Mouse (Mus musculus) bone marrow macrophage, adult 2 months (primary cell): ENCODE results near the gene Cadps.

Experiments
- CTCF ChIP-seq: IDR thresholded peaks from 2 replicates; pipeline ENCODE4 v1.5.1; 2012; ENCODE audit warnings: low read depth, mild to moderate bottlenecking, low read length, moderate library complexity
- POLR2A ChIP-seq: IDR thresholded peaks from 2 replicates; pipeline ENCODE4 v1.6.1; 2012; ENCODE audit warnings: mild to moderate bottlenecking, low read depth, low read length, borderline replicate concordance

DNA sequence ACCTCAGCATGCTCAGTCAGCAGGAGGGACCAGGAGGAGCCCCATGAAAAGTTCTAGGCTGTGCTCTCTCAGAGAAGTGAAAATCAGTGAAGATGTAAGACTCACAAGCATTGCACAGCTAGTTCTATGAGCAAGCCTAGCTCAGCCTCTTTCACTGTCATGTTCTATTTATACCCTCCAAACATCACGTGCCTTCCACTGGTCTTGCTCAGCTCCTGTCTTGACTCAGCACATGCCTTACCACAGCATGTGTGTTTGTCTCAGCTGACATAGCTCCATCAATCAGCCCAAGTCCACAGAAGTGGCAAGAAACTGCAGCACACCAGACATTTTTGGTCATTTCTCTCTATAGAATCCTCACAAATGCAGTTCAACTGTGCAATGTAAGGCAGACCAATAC lies 19.9 kb downstream of the Cadps start:
- TF ChIP-seq CTCF (no peak), POLR2A (no peak)
